Mouse (Mus musculus): ENCODE data around the gene Gm32802.
"Not testable (repeated sequence)": the region's sequence is repeated elsewhere in the genome, so short reads cannot be mapped to it uniquely, and the experiment has no call there.

Gene Gm32802

DNA sequence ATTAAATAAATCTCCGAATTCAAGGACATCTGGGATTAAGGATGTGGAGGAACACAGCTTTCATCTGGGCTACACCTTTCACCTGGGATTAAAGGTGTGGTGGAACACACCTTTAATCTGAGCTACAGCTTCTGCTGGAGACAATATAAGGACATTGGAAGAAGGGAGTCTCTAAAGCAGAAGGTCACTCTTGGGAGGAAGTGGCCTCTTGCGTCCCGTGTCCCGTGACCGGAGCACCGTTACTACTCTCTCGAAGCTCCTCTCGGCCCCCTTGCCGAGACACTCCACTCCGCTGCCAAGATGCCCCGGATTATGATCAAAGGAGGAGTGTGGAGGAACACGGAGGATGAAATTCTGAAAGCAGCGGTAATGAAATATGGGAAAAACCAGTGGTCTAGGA lies at the start of gene Gm32802:
Gene Gm32802 (plus strand): TSS at position 301 of the 400 bp plus-strand sequence.
- DNase-seq, result not testable (repeated sequence)

DNA sequence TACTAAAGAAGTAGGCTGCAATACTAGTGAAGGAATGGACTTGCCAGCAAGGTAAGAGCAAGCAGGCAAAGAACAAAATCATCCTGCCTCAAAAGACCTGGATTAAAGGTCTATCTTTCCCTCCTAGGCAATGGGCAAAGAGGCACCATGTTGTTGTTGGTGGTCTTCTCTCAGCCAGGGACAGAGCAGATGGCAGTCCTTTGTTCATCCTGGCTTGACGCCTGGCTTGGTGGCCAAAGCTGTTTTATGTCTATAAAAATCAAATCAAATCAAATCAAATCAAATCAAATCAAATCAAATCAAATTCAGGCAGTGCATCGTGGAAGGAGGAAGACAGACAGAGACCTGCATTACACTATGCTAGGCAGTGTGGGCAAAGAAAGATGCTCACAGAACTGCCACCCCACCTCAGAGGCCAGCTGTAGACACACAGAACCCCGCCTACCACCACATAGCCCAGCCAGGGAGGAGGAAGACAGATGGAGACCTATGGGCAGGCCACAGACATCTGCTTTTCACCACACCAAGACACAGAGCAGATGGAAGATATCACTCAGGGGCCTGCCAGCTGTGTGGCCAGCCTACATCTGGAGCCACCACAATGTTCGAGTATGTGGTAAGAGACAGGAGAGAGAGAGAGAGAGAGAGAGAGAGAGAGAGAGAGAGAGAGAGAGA lies 42.6 kb upstream of the Gm32802 start:
- DNase-seq, result not testable (repeated sequence)

DNA sequence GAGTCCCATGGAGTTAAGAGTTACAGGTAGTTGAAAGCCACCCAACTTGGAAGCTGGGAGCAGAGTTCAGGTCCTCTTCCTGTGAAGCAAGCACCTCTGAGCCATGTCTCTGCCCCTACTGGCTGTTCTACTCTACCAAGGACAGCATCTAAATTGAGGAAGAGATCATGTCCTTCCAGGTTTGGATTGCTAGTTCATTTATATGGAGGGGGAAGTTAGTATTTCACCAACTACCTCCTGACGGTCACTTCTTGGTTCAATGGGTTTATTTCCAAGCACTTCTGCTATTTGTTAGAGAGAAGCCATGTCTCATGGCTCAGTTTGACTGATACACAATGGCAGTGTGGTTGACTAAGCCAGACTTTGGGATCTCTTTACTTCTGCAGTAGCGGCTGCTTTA lies 30.9 kb upstream of the Gm32802 start:
- not testable (repeated sequence) for DNase-seq

DNA sequence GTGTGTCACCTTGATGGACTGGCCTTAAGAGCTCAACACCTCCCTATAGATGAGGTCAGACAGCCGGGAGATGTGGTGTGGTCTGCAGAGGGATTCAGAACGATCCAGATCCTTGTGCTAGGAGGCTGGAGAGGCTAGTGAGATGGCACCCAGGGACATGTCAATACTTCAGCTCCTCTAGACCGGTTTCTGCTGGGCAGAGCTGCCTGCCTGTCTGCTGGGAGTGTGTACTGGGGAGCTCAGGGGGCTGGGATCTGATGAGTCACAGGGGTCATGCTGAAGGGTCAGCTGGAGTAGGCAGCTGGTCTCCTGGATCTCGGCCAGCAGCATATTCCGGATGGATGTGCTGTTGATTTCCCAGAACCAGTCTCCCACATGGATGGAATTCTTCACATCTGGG lies 25.9 kb upstream of the Gm32802 start:
- DNase-seq, result not testable (repeated sequence)

DNA sequence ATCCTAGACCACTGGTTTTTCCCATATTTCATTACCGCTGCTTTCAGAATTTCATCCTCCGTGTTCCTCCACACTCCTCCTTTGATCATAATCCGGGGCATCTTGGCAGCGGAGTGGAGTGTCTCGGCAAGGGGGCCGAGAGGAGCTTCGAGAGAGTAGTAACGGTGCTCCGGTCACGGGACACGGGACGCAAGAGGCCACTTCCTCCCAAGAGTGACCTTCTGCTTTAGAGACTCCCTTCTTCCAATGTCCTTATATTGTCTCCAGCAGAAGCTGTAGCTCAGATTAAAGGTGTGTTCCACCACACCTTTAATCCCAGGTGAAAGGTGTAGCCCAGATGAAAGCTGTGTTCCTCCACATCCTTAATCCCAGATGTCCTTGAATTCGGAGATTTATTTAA lies 17.8 kb upstream of the Gm32802 start, which contains the start of gene Gm32717:
Gene Gm32717 (minus strand): TSS at position 101 of the 400 bp plus-strand sequence.
- DNase-seq, result not testable (repeated sequence)

DNA sequence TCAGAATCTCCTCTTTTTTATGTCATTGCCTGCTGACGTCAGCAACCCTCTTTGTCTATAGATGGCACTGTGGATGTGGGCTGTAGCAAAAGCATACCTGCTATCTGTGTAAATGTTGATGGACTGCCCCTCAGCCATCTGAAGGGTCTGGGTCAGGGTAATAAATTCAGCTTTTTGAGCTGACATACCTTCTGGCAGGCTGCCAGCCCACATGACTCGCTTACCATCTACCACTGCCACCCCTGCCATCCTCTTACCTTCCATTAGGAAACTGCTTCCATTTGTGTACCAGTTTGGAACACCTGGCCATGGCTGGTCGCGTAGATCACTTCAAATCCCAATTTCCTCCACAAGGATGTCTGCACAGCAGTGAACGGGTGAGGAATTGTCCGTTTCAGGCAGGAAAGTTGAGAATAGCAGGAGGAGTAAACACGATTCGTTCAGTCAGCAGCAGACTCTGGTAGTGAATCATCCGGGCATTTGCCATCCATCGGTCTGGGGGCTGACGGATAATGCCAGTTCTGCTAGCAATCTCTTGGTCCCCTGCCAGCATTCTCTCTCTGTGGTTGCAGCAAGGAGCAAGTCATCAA lies 9.4 kb upstream of the Gm32802 start:
- not testable (repeated sequence) for DNase-seq

DNA sequence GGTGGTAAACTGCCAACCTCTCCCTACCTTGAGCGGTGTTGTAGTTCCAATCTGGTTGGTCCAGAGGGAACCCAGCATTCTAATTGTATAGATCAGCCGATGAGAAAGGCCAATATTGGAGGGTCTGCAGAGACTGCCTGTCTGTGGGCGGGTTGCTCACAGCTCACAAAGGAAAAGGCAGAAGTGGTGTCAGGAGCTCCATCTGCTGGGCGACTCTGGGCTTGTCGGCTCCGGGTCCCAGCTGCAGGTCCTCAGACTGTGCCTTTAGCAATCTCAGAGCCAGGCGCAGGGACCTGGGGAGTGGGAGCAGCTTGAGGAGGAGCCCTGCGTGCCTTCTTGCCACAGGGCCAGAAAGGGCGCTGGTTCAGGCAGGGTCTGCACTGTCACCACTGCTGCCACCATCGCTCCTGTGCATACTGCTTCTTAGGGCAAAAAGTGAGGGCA lies 7.6 kb upstream of the Gm32802 start:
- DNase-seq, result no peak

DNA sequence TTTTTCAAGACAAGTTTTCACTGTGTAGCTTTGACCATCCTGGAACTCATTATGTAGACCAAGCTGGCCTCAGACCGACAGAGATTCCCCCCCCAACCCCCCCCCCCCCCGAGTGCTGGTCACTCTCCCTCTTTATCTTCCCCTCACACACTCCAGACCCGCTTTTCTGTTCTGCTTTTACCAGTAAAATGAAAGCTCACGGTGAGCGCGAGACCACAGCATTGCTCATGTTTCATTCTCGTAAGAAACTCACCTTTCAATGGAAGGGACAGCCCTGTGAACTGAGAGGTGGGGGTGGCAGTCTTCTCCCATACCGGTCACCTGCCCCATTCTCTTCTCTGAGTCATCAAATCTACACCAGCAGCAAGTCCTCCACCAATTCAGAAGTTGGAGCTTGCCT lies 10.3 kb downstream of the Gm32802 start:
- DNase-seq, result not testable (repeated sequence)

DNA sequence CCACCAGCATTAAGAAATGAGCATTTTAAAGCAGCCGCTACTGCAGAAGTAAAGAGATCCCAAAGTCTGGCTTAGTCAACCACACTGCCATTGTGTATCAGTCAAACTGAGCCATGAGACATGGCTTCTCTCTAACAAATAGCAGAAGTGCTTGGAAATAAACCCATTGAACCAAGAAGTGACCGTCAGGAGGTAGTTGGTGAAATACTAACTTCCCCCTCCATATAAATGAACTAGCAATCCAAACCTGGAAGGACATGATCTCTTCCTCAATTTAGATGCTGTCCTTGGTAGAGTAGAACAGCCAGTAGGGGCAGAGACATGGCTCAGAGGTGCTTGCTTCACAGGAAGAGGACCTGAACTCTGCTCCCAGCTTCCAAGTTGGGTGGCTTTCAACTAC lies 12.9 kb downstream of the Gm32802 start:
- DNase-seq, result not testable (repeated sequence)

DNA sequence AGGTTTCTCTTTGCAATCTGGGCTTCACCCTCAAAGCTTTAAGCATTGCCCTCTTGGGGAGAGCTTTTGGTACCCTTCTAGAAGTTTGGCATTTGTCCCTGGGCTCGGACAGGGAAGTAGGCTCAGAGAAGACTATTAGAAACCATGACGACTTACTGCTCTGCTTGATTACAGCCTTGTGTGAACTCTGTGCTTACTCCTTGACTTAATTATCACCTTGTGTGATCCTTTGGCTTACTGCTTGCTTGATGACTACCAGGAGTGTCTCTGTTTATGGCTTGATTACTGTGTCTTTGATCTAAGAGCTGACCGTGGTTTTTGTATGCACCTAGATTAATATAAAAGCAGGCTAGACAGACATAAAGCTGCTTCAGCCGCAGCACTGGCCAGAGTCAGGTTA lies 19.6 kb downstream of the Gm32802 start:
- DNase-seq, result not testable (repeated sequence)

DNA sequence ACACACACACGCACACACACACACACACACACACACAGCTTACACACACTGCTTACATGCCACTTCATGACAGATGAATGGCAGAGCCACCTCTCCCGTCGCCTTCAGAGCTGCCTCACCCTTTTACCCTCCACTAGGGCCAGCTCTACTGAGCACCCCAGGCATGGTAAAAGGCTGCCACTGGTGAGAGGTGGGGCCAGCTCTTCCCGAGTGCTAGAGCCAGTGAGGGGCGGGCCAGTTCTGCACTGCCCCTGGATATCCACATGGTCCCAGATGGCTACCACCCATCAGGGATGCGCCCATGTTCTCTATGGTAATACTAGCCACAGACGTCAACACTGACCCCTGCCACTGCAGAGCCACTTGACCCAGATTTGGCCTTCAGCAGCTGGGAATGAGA lies 24.1 kb downstream of the Gm32802 start:
- DNase-seq, result not testable (repeated sequence)

DNA sequence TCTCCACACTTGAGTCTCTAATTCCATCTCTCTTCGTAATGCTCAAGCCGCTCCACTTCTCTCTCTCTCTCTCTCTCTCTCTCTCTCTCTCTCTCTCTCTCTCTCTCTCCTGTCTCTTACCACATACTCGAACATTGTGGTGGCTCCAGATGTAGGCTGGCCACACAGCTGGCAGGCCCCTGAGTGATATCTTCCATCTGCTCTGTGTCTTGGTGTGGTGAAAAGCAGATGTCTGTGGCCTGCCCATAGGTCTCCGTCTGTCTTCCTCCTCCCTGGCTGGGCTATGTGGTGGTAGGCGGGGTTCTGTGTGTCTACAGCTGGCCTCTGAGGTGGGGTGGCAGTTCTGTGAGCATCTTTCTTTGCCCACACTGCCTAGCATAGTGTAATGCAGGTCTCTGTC lies 24.5 kb downstream of the Gm32802 start:
- DNase-seq, result not testable (repeated sequence)

DNA sequence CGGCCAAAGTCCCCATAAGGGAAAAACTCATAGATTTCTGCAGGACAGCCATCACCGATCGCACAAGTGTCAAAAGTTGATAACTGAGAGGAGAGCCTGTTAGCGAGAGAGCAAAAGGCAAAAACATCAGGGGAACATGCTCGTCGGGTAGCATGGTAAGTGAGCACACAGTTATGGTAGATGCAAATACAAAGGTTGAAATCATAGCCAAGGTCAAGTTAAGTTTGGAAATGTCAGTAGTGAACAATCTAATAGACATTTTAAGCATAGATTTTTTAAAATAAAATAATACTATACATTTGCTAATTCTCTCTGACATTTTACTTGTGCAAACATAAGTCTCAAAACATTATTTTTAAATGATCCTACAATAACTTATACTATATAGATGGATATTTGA lies 36.5 kb downstream of the Gm32802 start, which contains the start of gene Iltifb:
Gene Iltifb (minus strand): TSS at position 101 of the 400 bp plus-strand sequence.
- DNase-seq, result no peak

DNA sequence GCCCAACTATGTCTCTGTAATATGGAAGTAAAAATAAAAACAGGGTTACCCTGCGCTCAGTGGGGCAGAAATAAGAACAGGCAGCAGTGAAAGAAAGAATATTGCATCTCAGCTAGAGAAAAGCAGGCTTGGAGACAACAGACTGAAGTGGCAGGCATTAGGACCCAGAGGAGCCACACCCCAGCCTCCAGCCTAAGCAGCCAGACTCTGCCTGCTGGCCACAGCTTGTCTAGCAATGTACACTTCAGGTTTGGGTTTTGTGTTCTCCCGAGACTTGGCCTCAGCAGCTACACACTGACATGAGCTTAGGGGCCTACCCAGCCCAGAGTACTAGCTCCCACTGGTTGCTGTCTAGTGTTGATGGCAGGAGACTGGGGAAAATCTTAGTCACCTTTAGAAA lies 43.6 kb downstream of the Gm32802 start:
- DNase-seq, result not testable (repeated sequence)
